Mouse (Mus musculus): ENCODE data around the gene Vwa5b1. TPM values are rescaled to one million over a fixed set of nuclear protein-coding genes. Genes with fewer than 3 reads are reported as not detected.

Vwa5b1 gene
- polyA plus RNA-seq, 1 experiment from 2014 or later, result 0.08 TPM

DNA sequence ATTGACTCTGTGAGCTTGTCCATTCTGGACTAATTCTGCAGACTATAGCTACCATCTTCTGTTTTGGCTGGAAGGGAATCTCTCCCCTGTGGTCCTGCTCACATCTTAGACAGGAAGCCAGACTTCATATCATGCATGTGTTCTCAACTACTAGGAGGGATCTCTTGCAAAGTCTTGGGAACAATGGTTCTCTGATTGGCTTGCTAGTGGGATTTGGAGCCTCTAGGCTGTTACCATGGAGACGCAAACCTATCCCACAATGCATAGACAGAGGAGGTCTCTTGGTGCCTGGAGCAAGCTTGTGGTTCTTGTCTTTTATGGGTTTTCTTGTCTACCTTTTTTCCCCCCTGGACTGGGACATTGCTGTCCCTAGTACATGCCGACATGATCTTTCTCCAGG, 67.4 kb downstream of the Vwa5b1 start:
- Histone ChIP-seq H3K4me1 (ENCODE audit: control insufficient read depth, insufficient read depth, low read length) (no peaks in the 10 kb centered on the region), H3K4me2 (ENCODE audit: low read depth, low read length) (no peak overlapping the region), H3K9me3 (ENCODE audit: control insufficient read depth, low read length) (no peaks in the 10 kb centered on the region), H3K27me3 (replicated peaks; ENCODE audit: control insufficient read depth, insufficient read depth, low read length) (no peaks in the 10 kb centered on the region), H3K27ac (replicated peaks; ENCODE audit: low read depth, low read length) (no peak overlapping the region), H3K9ac (ENCODE audit: low read depth, low read length) (no peak overlapping the region), H3K4me3 (ENCODE audit: low read depth, low read length) (no peak overlapping the region), H3K36me3 (ENCODE audit: control insufficient read depth, insufficient read depth, low read length) (no peaks in the 10 kb centered on the region)
- ATAC-seq (ENCODE audit: low read depth), result no peak
- no peak for DNase-seq (ENCODE audit: low spot score)
- WGBS, result 75% methylated on average over 2 of the region's 2 CpGs

DNA sequence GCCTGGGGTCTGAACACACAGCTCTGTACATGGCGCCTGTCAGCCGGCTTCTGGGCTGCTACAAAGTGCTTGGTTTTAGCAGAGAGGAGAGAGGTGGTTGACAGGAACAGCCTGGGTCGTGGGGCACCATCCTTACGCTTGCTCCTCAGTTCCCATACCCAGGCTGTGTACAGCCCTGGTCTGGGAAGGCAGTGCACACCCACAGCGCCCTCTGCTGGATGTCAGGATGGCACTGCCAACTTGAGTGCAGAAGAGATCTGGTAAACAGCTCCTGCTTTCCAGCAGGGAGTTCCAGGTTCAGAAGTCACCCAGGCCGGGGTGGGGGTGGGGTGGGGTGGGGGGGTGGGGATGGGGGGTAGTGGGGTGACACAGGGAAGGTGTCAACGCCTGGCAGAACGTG, 73.7 kb downstream of the Vwa5b1 start:
- DNase-seq (ENCODE audit: low spot score), result peak; percentile 84
- no peak overlapping the region for H3K4me2 ChIP-seq (ENCODE audit: low read depth, low read length)
- H3K9me3 ChIP-seq (ENCODE audit: control insufficient read depth, low read length), result no peaks in the 10 kb centered on the region
- H3K27me3 ChIP-seq (replicated peaks; ENCODE audit: control insufficient read depth, insufficient read depth, low read length), result peaks cover 4% of the 10 kb centered on the region
- 13% methylated on average over 7 of the region's 8 CpGs for WGBS
- H3K4me1 ChIP-seq (ENCODE audit: control insufficient read depth, insufficient read depth, low read length), result no peaks in the 10 kb centered on the region
- ATAC-seq (ENCODE audit: low read depth), result no peak
- H3K36me3 ChIP-seq (ENCODE audit: control insufficient read depth, insufficient read depth, low read length), result no peaks in the 10 kb centered on the region
- no peak overlapping the region for H3K4me3 ChIP-seq (ENCODE audit: low read depth, low read length)
- no peak overlapping the region for H3K27ac ChIP-seq (replicated peaks; ENCODE audit: low read depth, low read length)
- H3K9ac ChIP-seq (ENCODE audit: low read depth, low read length), result no peak overlapping the region

DNA sequence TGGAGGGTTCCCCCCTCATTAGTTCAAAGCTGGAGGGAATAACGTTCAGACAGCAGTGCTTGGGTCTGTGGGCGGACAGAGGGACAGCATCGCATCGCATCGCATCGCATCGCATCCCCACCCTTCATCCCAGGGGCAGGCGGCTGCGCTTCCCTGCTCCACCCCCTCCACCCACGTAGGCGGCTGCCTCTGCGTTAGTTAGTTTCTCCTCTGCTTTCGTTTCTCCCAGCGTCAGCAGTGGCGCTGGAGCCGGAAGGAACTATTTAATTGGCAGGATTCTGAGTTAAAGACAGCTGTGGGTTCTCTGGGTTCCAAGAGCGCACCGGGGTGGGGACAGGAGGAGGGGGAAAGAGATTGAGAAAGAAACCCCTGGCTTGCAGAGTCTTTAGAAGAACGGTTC, 80.2 kb downstream of the Vwa5b1 start:
- 2% methylated on average over 19 of the region's 19 CpGs for WGBS
- H3K36me3 ChIP-seq (ENCODE audit: control insufficient read depth, insufficient read depth, low read length), result no peaks in the 10 kb centered on the region
- H3K4me3 ChIP-seq (ENCODE audit: low read depth, low read length), result peak overlapping the region; percentile 8; the same call in 1 of the 2 replicates
- peak; percentile 41 for DNase-seq (ENCODE audit: low spot score)
- H3K9me3 ChIP-seq (ENCODE audit: control insufficient read depth, low read length), result no peaks in the 10 kb centered on the region
- peaks cover 41% of the 10 kb centered on the region for H3K27me3 ChIP-seq (replicated peaks; ENCODE audit: control insufficient read depth, insufficient read depth, low read length)
- no peak overlapping the region for H3K27ac ChIP-seq (replicated peaks; ENCODE audit: low read depth, low read length)
- no peaks in the 10 kb centered on the region for H3K4me1 ChIP-seq (ENCODE audit: control insufficient read depth, insufficient read depth, low read length)
- peak overlapping the region; percentile 42 for H3K4me2 ChIP-seq (ENCODE audit: low read depth, low read length)
- ATAC-seq (ENCODE audit: low read depth), result no peak; the same call in 1 of the 2 replicates
- no peak overlapping the region for H3K9ac ChIP-seq (ENCODE audit: low read depth, low read length)

DNA sequence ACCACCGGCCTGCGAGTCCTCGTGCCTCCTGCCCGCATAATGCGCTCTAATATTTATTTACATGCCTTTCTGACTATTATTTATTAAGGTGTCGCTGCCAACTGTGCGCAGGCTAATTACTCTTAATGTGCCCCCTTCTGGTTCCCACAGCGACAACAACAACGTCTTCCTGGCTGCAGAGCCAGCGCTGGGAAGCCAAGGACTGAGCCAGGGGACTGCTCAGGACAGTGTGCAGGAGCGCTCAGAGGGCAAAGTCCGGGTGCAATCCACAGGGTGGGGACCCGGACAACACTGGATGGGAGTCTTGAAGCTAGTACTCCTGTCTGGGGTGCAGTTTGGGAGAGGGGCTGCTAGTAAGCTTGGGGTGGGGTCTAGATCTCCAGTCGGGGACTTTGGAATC, 80.8 kb downstream of the Vwa5b1 start:
- H3K9me3 ChIP-seq (ENCODE audit: control insufficient read depth, low read length), result no peaks in the 10 kb centered on the region
- no peak for ATAC-seq (ENCODE audit: low read depth)
- no peak for DNase-seq (ENCODE audit: low spot score)
- H3K27me3 ChIP-seq (replicated peaks; ENCODE audit: control insufficient read depth, insufficient read depth, low read length), result peaks cover 41% of the 10 kb centered on the region
- 3% methylated on average over 14 of the region's 14 CpGs for WGBS
- no peak overlapping the region for H3K9ac ChIP-seq (ENCODE audit: low read depth, low read length)
- no peaks in the 10 kb centered on the region for H3K4me1 ChIP-seq (ENCODE audit: control insufficient read depth, insufficient read depth, low read length)
- no peak overlapping the region for H3K27ac ChIP-seq (replicated peaks; ENCODE audit: low read depth, low read length)
- no peak overlapping the region for H3K4me2 ChIP-seq (ENCODE audit: low read depth, low read length)
- no peaks in the 10 kb centered on the region for H3K36me3 ChIP-seq (ENCODE audit: control insufficient read depth, insufficient read depth, low read length)
- no peak overlapping the region for H3K4me3 ChIP-seq (ENCODE audit: low read depth, low read length)

DNA sequence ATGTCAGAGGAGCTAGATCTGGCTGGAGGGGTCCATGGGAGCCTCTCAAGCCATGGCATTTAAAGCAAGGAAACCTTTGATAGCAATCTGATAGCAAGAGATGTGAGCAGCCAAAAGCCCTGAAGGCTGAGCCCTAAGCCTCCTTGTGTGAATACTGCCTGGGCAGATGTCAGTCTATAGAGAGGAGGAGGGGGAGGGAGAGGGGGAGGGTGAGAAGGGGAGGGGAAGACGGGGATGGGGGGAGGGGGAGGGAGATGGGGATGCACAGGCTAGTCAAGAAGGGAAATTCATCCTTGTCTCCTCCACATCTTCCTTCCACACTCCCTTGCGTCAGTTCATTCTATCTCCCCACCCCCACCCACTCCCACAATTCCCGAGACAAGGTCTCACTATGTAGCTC, 81.4 kb downstream of the Vwa5b1 start:
- H3K4me3 ChIP-seq (ENCODE audit: low read depth, low read length), result no peak overlapping the region
- DNase-seq (ENCODE audit: low spot score) (no peak), ATAC-seq (ENCODE audit: low read depth) (no peak)
- H3K9ac ChIP-seq (ENCODE audit: low read depth, low read length), result no peak overlapping the region
- no peaks in the 10 kb centered on the region for H3K4me1 ChIP-seq (ENCODE audit: control insufficient read depth, insufficient read depth, low read length)
- H3K27ac ChIP-seq (replicated peaks; ENCODE audit: low read depth, low read length), result no peak overlapping the region
- WGBS, result 11% methylated on average over 2 of the region's 3 CpGs
- H3K27me3 ChIP-seq (replicated peaks; ENCODE audit: control insufficient read depth, insufficient read depth, low read length), result peaks cover 41% of the 10 kb centered on the region
- H3K9me3 ChIP-seq (ENCODE audit: control insufficient read depth, low read length), result no peaks in the 10 kb centered on the region
- no peaks in the 10 kb centered on the region for H3K36me3 ChIP-seq (ENCODE audit: control insufficient read depth, insufficient read depth, low read length)
- no peak overlapping the region for H3K4me2 ChIP-seq (ENCODE audit: low read depth, low read length)

DNA sequence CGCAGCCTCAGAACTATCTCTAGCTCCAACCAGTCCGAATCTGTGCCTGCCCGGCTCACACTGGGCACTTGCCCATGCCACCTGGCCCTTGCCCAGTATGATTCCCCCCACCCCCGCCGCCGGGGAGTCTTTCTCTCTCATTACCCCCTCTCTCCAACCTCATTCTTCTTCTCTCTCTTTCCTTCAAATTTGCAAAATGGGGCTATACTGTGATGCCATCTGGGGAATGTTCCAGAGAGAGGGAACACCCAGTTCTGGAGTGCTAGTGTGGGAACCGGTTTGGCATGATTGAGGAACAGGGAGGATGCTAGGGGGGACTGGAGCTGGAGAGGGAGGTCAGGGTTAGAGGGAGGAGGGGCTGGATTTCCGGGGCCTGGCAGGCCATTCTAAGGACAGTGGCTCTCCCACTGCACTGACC, 82.2 kb downstream of the Vwa5b1 start:
- no peak overlapping the region for H3K9ac ChIP-seq (ENCODE audit: low read depth, low read length)
- no peak for ATAC-seq (ENCODE audit: low read depth)
- peaks cover 42% of the 10 kb centered on the region for H3K27me3 ChIP-seq (replicated peaks; ENCODE audit: control insufficient read depth, insufficient read depth, low read length)
- 66% methylated on average over 8 of the region's 8 CpGs for WGBS
- no peak overlapping the region for H3K4me3 ChIP-seq (ENCODE audit: low read depth, low read length)
- no peak for DNase-seq (ENCODE audit: low spot score)
- H3K4me2 ChIP-seq (ENCODE audit: low read depth, low read length), result no peak overlapping the region
- no peaks in the 10 kb centered on the region for H3K36me3 ChIP-seq (ENCODE audit: control insufficient read depth, insufficient read depth, low read length)
- no peak overlapping the region for H3K27ac ChIP-seq (replicated peaks; ENCODE audit: low read depth, low read length)
- no peaks in the 10 kb centered on the region for H3K4me1 ChIP-seq (ENCODE audit: control insufficient read depth, insufficient read depth, low read length)
- H3K9me3 ChIP-seq (ENCODE audit: control insufficient read depth, low read length), result no peaks in the 10 kb centered on the region

DNA sequence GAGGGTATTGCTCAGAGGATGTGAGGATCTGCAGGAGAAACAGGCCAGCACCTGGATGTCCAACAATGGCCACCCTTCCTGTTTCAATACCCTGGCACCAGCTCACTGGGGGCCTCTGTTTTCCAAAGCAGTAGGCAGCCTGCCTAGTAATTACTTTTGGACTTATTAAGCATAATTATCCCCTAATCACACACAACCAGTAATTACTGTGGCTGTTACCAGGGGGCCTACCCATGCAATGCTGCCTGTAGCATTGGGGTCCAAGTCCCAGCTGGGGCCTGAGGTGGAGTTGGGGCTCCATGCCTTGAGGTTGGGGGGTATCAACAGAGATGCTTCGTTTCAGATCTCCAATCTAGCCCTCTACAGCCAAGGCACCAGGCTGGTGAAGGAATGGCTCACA, 82.6 kb downstream of the Vwa5b1 start:
- H3K27me3 ChIP-seq (replicated peaks; ENCODE audit: control insufficient read depth, insufficient read depth, low read length), result peaks cover 45% of the 10 kb centered on the region
- no peak overlapping the region for H3K9ac ChIP-seq (ENCODE audit: low read depth, low read length)
- no peaks in the 10 kb centered on the region for H3K4me1 ChIP-seq (ENCODE audit: control insufficient read depth, insufficient read depth, low read length)
- WGBS, result 38% methylated on average over 1 of the region's 1 CpGs
- H3K9me3 ChIP-seq (ENCODE audit: control insufficient read depth, low read length), result no peaks in the 10 kb centered on the region
- H3K4me3 ChIP-seq (ENCODE audit: low read depth, low read length), result no peak overlapping the region
- H3K36me3 ChIP-seq (ENCODE audit: control insufficient read depth, insufficient read depth, low read length), result no peaks in the 10 kb centered on the region
- H3K27ac ChIP-seq (replicated peaks; ENCODE audit: low read depth, low read length), result no peak overlapping the region
- ATAC-seq (ENCODE audit: low read depth), result no peak
- no peak overlapping the region for H3K4me2 ChIP-seq (ENCODE audit: low read depth, low read length)
- no peak for DNase-seq (ENCODE audit: low spot score)

DNA sequence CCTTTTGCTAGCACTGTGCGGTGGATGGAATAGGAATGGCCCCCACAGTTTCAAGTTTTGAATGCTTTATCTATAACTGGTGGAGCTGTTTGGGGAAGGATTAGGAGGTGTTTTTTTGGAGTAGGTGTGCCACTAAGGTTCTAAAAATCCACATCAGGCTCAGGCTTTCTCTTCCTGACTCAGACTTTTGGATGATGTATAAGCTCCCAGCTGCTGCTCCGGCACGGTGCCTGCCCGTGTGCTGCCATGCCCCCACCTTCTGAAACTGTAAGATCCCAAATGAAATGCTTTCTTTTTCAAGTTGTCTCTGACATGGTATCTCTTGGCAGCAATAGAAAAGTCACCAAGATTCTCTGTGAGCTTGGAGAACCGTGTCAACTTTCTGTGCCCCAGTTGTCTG, 84.1 kb downstream of the Vwa5b1 start:
- no peak overlapping the region for H3K4me3 ChIP-seq (ENCODE audit: low read depth, low read length)
- H3K9ac ChIP-seq (ENCODE audit: low read depth, low read length), result no peak overlapping the region
- no peak overlapping the region for H3K27ac ChIP-seq (replicated peaks; ENCODE audit: low read depth, low read length)
- H3K9me3 ChIP-seq (ENCODE audit: control insufficient read depth, low read length), result no peaks in the 10 kb centered on the region
- H3K4me2 ChIP-seq (ENCODE audit: low read depth, low read length), result no peak overlapping the region
- WGBS, result 89% methylated on average over 5 of the region's 5 CpGs
- no peak for ATAC-seq (ENCODE audit: low read depth)
- no peaks in the 10 kb centered on the region for H3K4me1 ChIP-seq (ENCODE audit: control insufficient read depth, insufficient read depth, low read length)
- no peaks in the 10 kb centered on the region for H3K36me3 ChIP-seq (ENCODE audit: control insufficient read depth, insufficient read depth, low read length)
- DNase-seq (ENCODE audit: low spot score), result no peak
- peaks cover 41% of the 10 kb centered on the region for H3K27me3 ChIP-seq (replicated peaks; ENCODE audit: control insufficient read depth, insufficient read depth, low read length)

DNA sequence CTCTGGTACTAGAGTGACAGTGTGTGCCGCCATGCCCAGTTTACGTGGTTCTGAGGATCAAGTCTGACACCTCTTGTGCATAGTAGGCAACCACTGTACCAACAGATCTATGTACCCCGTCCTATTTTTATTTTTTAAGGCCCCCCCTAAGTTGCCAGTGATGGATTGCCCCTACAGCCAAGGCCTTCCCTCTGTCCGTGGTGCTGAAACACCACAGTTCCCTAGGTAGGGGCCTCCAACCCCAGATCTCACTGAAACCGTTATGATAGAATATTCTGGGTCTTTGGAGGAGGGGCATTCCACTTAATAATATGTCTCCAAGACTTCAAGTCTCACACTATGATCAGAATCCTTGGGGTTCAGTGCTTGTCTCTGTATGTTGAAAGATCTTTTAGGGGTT, 85.1 kb downstream of the Vwa5b1 start:
- Histone ChIP-seq H3K4me2 (ENCODE audit: low read depth, low read length) (no peak overlapping the region), H3K4me1 (ENCODE audit: control insufficient read depth, insufficient read depth, low read length) (no peaks in the 10 kb centered on the region), H3K36me3 (ENCODE audit: control insufficient read depth, insufficient read depth, low read length) (no peaks in the 10 kb centered on the region), H3K27me3 (replicated peaks; ENCODE audit: control insufficient read depth, insufficient read depth, low read length) (peaks cover 31% of the 10 kb centered on the region), H3K9ac (ENCODE audit: low read depth, low read length) (no peak overlapping the region), H3K9me3 (ENCODE audit: control insufficient read depth, low read length) (no peaks in the 10 kb centered on the region), H3K4me3 (ENCODE audit: low read depth, low read length) (no peak overlapping the region), H3K27ac (replicated peaks; ENCODE audit: low read depth, low read length) (no peak overlapping the region)
- DNase-seq (ENCODE audit: low spot score) (no peak), ATAC-seq (ENCODE audit: low read depth) (no peak)
- 60% methylated on average over 5 of the region's 5 CpGs for WGBS
